In genomic region chr11:80204037-80204436, GRCm38 (mm10) we compare ENCODE assay signal across 24 mouse cellular contexts. TPM values are rescaled to one million over a fixed set of nuclear protein-coding genes. Genes with fewer than 3 reads are reported as not detected.
A peak's percentile ranks its signal among the peaks of the same experiment; 100 is the strongest.
DNase-seq lines count a peak whose midpoint lies in the region; ATAC-seq and TF ChIP-seq lines count a peak whose summit lies in the region.
"Had no signal": no experiment of that assay in that cellular context is flagged by ENCODE, and none has a peak within 500 bp of the region (broad histone marks: within the 10 kb centered on the region; RNA-seq: fewer than 3 reads in every experiment).

No protein-coding gene starts in this region.

- no peak for ATAC-seq in erythroid progenitor cell, adult 5-6 weeks (replicated peaks; ENCODE audit: low FRiP score, poor library complexity, severe bottlenecking)
- ATAC-seq: activated CD4-positive, CD25-positive, alpha-beta regulatory T cell, adult 4 months; forebrain, embryonic 15.5 days; hindbrain, embryonic 16.5 days; intestine, embryonic 16.5 days had no signal

- TF ChIP-seq POLR2A in brain, embryonic 14.5 days (IDR thresholded peaks at IDR 0.05; ENCODE audit: borderline replicate concordance, extremely low read depth, insufficient read depth, insufficient read length, poor library complexity, severe bottlenecking), result no peak

- DNase-seq in brain, adult 2 months (ENCODE audit: low read depth, low spot score), result peak; percentile 68
- peak; percentile 19 for DNase-seq in brain, embryonic 14.5 days (ENCODE audit: low read depth)
- DNase-seq in cerebellum, postnatal 25 days, result peak; percentile 12 to 25
- peak; percentile 9 for DNase-seq in layer of hippocampus, adult 9-10 months (ENCODE audit: low spot score)
- no peak for DNase-seq in ovary, postnatal 14 days (ENCODE audit: low spot score)
- DNase-seq in testis, postnatal 14 days (ENCODE audit: low spot score), result no peak
- DNase-seq: adrenal gland, adult 8-10 months; gastrocnemius, postnatal 10 days; heart, postnatal 10 days; kidney, postnatal 25 days; liver; lung, postnatal 36 days; midbrain, embryonic 14.5 days; right cerebral cortex, postnatal 25 days; spleen, adult 18-20 months; thymus, postnatal 14 days had no signal

- TF ChIP-seq CTCF in brain, embryonic 14.5 days (IDR thresholded peaks at IDR 0.05; ENCODE audit: borderline replicate concordance, extremely low read depth, insufficient read depth, insufficient read length), result no peak

RNA-seq across cellular contexts. Expression of gene Rhot1, which starts 4.8 kb away (rescaled TPM):
- polyA plus RNA-seq in brain, embryonic 14.5 days (2012; rRNA removed), result 48.5 and 49.4 TPM in 2 replicates
- 10.1 and 14.4 TPM in 2 replicates for total RNA-seq in erythroid progenitor cell, adult 5-6 weeks (2015; ENCODE audit: low replicate concordance)
- total RNA-seq in erythroid progenitor cell, adult 5-6 weeks (2017; ENCODE audit: low replicate concordance), result 3.4 and 10.5 TPM in 2 replicates

RNA-seq across cellular contexts. Expression of gene Rnf135, which starts 20.4 kb away (rescaled TPM):
- 2.0 and 2.1 TPM in 2 replicates for polyA plus RNA-seq in brain, embryonic 14.5 days (2012; rRNA removed)
- 1.7 and 3.6 TPM in 2 replicates for total RNA-seq in erythroid progenitor cell, adult 5-6 weeks (2015; ENCODE audit: low replicate concordance)
- 1.5 TPM in 1 of 2 replicates, not detected in the other for total RNA-seq in erythroid progenitor cell, adult 5-6 weeks (2017; ENCODE audit: low replicate concordance)

RNA-seq across cellular contexts. Expression of gene Adap2, which starts 50.1 kb away (rescaled TPM):
- polyA plus RNA-seq in brain, embryonic 14.5 days (2012; rRNA removed), result 1.2 and 3.1 TPM in 2 replicates
- total RNA-seq in erythroid progenitor cell, adult 5-6 weeks (2015; ENCODE audit: low replicate concordance), result 2.5 TPM in 1 of 2 replicates, not detected in the other
- 1.5 and 1.8 TPM in 2 replicates for total RNA-seq in erythroid progenitor cell, adult 5-6 weeks (2017; ENCODE audit: low replicate concordance)
- total RNA-seq: granulocyte monocyte progenitor cell, adult 5-6 weeks; megakaryocyte-erythroid progenitor cell, adult 5-6 weeks; MEL had no signal

Comparison
In these comparisons a context has a peak if more than half of its experiments do, and no peak if none do; other contexts are left out.
1. DNase-seq: peak in brain, adult 2 months (single experiment), brain, embryonic 14.5 days (single experiment), cerebellum, postnatal 25 days (2 of 2) and layer of hippocampus, adult 9-10 months (single experiment); none in ovary, postnatal 14 days (single experiment) and testis, postnatal 14 days (single experiment).